Mouse (Mus musculus): ENCODE results near the gene Carm1. TPM values are rescaled to one million over a fixed set of nuclear protein-coding genes. Genes with fewer than 3 reads are reported as not detected.

The Carm1 gene
- polyA plus RNA-seq, 1 experiment: 98.5 TPM

GRCm38 (mm10) chr9:21585401-21585800 lies 38.7 kb downstream of the Carm1 start:
- H3K36me3 ChIP-seq (ENCODE audit: control insufficient read depth, insufficient read depth, low read length): peaks cover 5% of the 10 kb centered on the region; the same call in 1 of the 2 replicates
- TF ChIP-seq POLR2A (IDR thresholded peaks at IDR 0.05; ENCODE audit: control insufficient read depth, extremely low read depth, insufficient read depth, low read length, poor library complexity) (no peak), CTCF (IDR thresholded peaks at IDR 0.05; ENCODE audit: borderline replicate concordance, control insufficient read depth, extremely low read depth, insufficient read depth, low read length, poor library complexity) (no peak)
- 97% methylated on average over 1 of the region's 1 CpGs for WGBS
- H3K4me1 ChIP-seq (replicated peaks; ENCODE audit: control insufficient read depth, insufficient read depth, low read length): no peaks in the 10 kb centered on the region
- H3K27ac ChIP-seq (ENCODE audit: control insufficient read depth, insufficient read depth, low read length): no peak overlapping the region
- H3K4me3 ChIP-seq (ENCODE audit: control insufficient read depth, insufficient read depth, low read length): no peak overlapping the region
- no peaks in the 10 kb centered on the region for H3K27me3 ChIP-seq (ENCODE audit: control insufficient read depth, insufficient read depth, low read length)
- no peak for DNase-seq

GRCm38 (mm10) chr9:21587678-21588349 lies 41.1 kb downstream of the Carm1 start:
- Histone ChIP-seq H3K4me1 (replicated peaks; ENCODE audit: control insufficient read depth, insufficient read depth, low read length) (peaks cover 6% of the 10 kb centered on the region), H3K27me3 (ENCODE audit: control insufficient read depth, insufficient read depth, low read length) (no peaks in the 10 kb centered on the region), H3K36me3 (ENCODE audit: control insufficient read depth, insufficient read depth, low read length) (peaks cover 5% of the 10 kb centered on the region; the same call in 1 of the 2 replicates), H3K4me3 (ENCODE audit: control insufficient read depth, insufficient read depth, low read length) (no peak overlapping the region), H3K27ac (ENCODE audit: control insufficient read depth, insufficient read depth, low read length) (no peak overlapping the region)
- no peak for DNase-seq
- WGBS: 94% methylated on average over 23 of the region's 23 CpGs
- TF ChIP-seq CTCF (IDR thresholded peaks at IDR 0.05; ENCODE audit: borderline replicate concordance, control insufficient read depth, extremely low read depth, insufficient read depth, low read length, poor library complexity) (no peak), POLR2A (IDR thresholded peaks at IDR 0.05; ENCODE audit: control insufficient read depth, extremely low read depth, insufficient read depth, low read length, poor library complexity) (no peak)

GRCm38 (mm10) chr9:21588350-21588749 lies 41.7 kb downstream of the Carm1 start:
- no peaks in the 10 kb centered on the region for H3K27me3 ChIP-seq (ENCODE audit: control insufficient read depth, insufficient read depth, low read length)
- H3K27ac ChIP-seq (ENCODE audit: control insufficient read depth, insufficient read depth, low read length): no peak overlapping the region
- WGBS: 93% methylated on average over 8 of the region's 8 CpGs
- TF ChIP-seq POLR2A (IDR thresholded peaks at IDR 0.05; ENCODE audit: control insufficient read depth, extremely low read depth, insufficient read depth, low read length, poor library complexity) (no peak), CTCF (IDR thresholded peaks at IDR 0.05; ENCODE audit: borderline replicate concordance, control insufficient read depth, extremely low read depth, insufficient read depth, low read length, poor library complexity) (no peak)
- no peak overlapping the region for H3K4me3 ChIP-seq (ENCODE audit: control insufficient read depth, insufficient read depth, low read length)
- H3K36me3 ChIP-seq (ENCODE audit: control insufficient read depth, insufficient read depth, low read length): peaks cover 5% of the 10 kb centered on the region; the same call in 1 of the 2 replicates
- peaks cover 7% of the 10 kb centered on the region for H3K4me1 ChIP-seq (replicated peaks; ENCODE audit: control insufficient read depth, insufficient read depth, low read length)
- no peak for DNase-seq

- 97% methylated on average over 5 of the region's 5 CpGs for WGBS
- H3K36me3 ChIP-seq (ENCODE audit: control insufficient read depth, insufficient read depth, low read length): peaks cover 5% of the 10 kb centered on the region; the same call in 1 of the 2 replicates
These were observed 42.8 kb downstream of the Carm1 start for GRCm38 (mm10) chr9:21589538-21589937.

GRCm38 (mm10) chr9:21591127-21591830 lies 44.6 kb downstream of the Carm1 start:
- Histone ChIP-seq H3K4me1 (replicated peaks; ENCODE audit: control insufficient read depth, insufficient read depth, low read length) (peaks cover 18% of the 10 kb centered on the region), H3K4me3 (ENCODE audit: control insufficient read depth, insufficient read depth, low read length) (no peak overlapping the region)

More at GRCm38 (mm10) chr9:21589538-21589937, 42.8 kb downstream of the Carm1 start:
- Histone ChIP-seq H3K27ac (ENCODE audit: control insufficient read depth, insufficient read depth, low read length) (no peak overlapping the region), H3K4me1 (replicated peaks; ENCODE audit: control insufficient read depth, insufficient read depth, low read length) (peaks cover 18% of the 10 kb centered on the region), H3K4me3 (ENCODE audit: control insufficient read depth, insufficient read depth, low read length) (no peak overlapping the region), H3K27me3 (ENCODE audit: control insufficient read depth, insufficient read depth, low read length) (no peaks in the 10 kb centered on the region)
- TF ChIP-seq CTCF (IDR thresholded peaks at IDR 0.05; ENCODE audit: borderline replicate concordance, control insufficient read depth, extremely low read depth, insufficient read depth, low read length, poor library complexity): no peak
- TF ChIP-seq POLR2A (IDR thresholded peaks at IDR 0.05; ENCODE audit: control insufficient read depth, extremely low read depth, insufficient read depth, low read length, poor library complexity): no peak
- no peak for DNase-seq

GRCm38 (mm10) chr9:21591831-21592702 lies 45.4 kb downstream of the Carm1 start:
- TF ChIP-seq CTCF (IDR thresholded peaks at IDR 0.05; ENCODE audit: borderline replicate concordance, control insufficient read depth, extremely low read depth, insufficient read depth, low read length, poor library complexity) (no peak), POLR2A (IDR thresholded peaks at IDR 0.05; ENCODE audit: control insufficient read depth, extremely low read depth, insufficient read depth, low read length, poor library complexity) (no peak)
- WGBS: 14% methylated on average over 17 of the region's 17 CpGs
- Histone ChIP-seq H3K4me3 (ENCODE audit: control insufficient read depth, insufficient read depth, low read length) (peak overlapping the region; percentile 90), H3K36me3 (ENCODE audit: control insufficient read depth, insufficient read depth, low read length) (no peaks in the 10 kb centered on the region), H3K27ac (ENCODE audit: control insufficient read depth, insufficient read depth, low read length) (peak overlapping the region; percentile 4; the same call in 1 of the 2 replicates), H3K4me1 (replicated peaks; ENCODE audit: control insufficient read depth, insufficient read depth, low read length) (peaks cover 18% of the 10 kb centered on the region), H3K27me3 (ENCODE audit: control insufficient read depth, insufficient read depth, low read length) (no peaks in the 10 kb centered on the region)
- no peak for DNase-seq

More at GRCm38 (mm10) chr9:21591127-21591830, 44.6 kb downstream of the Carm1 start:
- H3K27me3 ChIP-seq (ENCODE audit: control insufficient read depth, insufficient read depth, low read length): no peaks in the 10 kb centered on the region
- H3K27ac ChIP-seq (ENCODE audit: control insufficient read depth, insufficient read depth, low read length): no peak overlapping the region
- 88% methylated on average over 6 of the region's 6 CpGs for WGBS
- peaks cover 1% of the 10 kb centered on the region; the same call in 1 of the 2 replicates for H3K36me3 ChIP-seq (ENCODE audit: control insufficient read depth, insufficient read depth, low read length)
- TF ChIP-seq CTCF (IDR thresholded peaks at IDR 0.05; ENCODE audit: borderline replicate concordance, control insufficient read depth, extremely low read depth, insufficient read depth, low read length, poor library complexity): no peak
- no peak for TF ChIP-seq POLR2A (IDR thresholded peaks at IDR 0.05; ENCODE audit: control insufficient read depth, extremely low read depth, insufficient read depth, low read length, poor library complexity)
- DNase-seq: no peak

Data from thymus, adult 2 months (tissue).